Comparison of ENCODE assay signal across 7 mouse cellular contexts in genomic region chr12:85973526-85973925, GRCm38 (mm10).
A peak's percentile ranks its signal among the peaks of the same experiment; 100 is the strongest.
DNase-seq lines count a peak whose midpoint lies in the region; ATAC-seq lines count a peak whose summit lies in the region.

No protein-coding gene starts in this region.

- H3K27me3 ChIP-seq in embryonic facial prominence, embryonic 15.5 days = no peaks in the 10 kb centered on the region
- H3K27me3 ChIP-seq in lung, embryonic 15.5 days = no peaks in the 10 kb centered on the region
- no peaks in the 10 kb centered on the region for H3K27me3 ChIP-seq in stomach, embryonic 16.5 days (ENCODE audit: control insufficient read depth, insufficient read depth, low read length)
- no peaks in the 10 kb centered on the region for H3K27me3 ChIP-seq in forebrain, embryonic 13.5 days

- H3K9me3 ChIP-seq in embryonic facial prominence, embryonic 15.5 days (replicated peaks) = no peaks in the 10 kb centered on the region
- no peaks in the 10 kb centered on the region for H3K9me3 ChIP-seq in lung, embryonic 15.5 days
- H3K9me3 ChIP-seq in stomach, embryonic 16.5 days (replicated peaks; ENCODE audit: control insufficient read depth, low read length) = no peaks in the 10 kb centered on the region
- no peaks in the 10 kb centered on the region for H3K9me3 ChIP-seq in forebrain, embryonic 13.5 days (replicated peaks)

- WGBS in embryonic facial prominence, embryonic 15.5 days = 20% methylated on average over 4 of the region's 4 CpGs
- WGBS in lung, embryonic 15.5 days = 20% methylated on average over 4 of the region's 4 CpGs
- WGBS in stomach, embryonic 16.5 days = 41% methylated on average over 4 of the region's 4 CpGs
- 82% methylated on average over 4 of the region's 4 CpGs for WGBS in forebrain, embryonic 13.5 days

- no peak overlapping the region for H3K9ac ChIP-seq in embryonic facial prominence, embryonic 15.5 days
- no peak overlapping the region for H3K9ac ChIP-seq in lung, embryonic 15.5 days
- no peak overlapping the region for H3K9ac ChIP-seq in stomach, embryonic 16.5 days (ENCODE audit: low read length)
- no peak overlapping the region for H3K9ac ChIP-seq in forebrain, embryonic 13.5 days

- no peaks in the 10 kb centered on the region for H3K36me3 ChIP-seq in embryonic facial prominence, embryonic 15.5 days
- H3K36me3 ChIP-seq in lung, embryonic 15.5 days = no peaks in the 10 kb centered on the region
- no peaks in the 10 kb centered on the region for H3K36me3 ChIP-seq in stomach, embryonic 16.5 days (ENCODE audit: control insufficient read depth, insufficient read depth, low read length)
- no peaks in the 10 kb centered on the region for H3K36me3 ChIP-seq in forebrain, embryonic 13.5 days (ENCODE audit: poor library complexity, severe bottlenecking)

- no peak overlapping the region for H3K4me3 ChIP-seq in embryonic facial prominence, embryonic 15.5 days (replicated peaks)
- no peak overlapping the region for H3K4me3 ChIP-seq in lung, embryonic 15.5 days
- H3K4me3 ChIP-seq in stomach, embryonic 16.5 days (replicated peaks; ENCODE audit: low read length) = no peak overlapping the region
- H3K4me3 ChIP-seq in forebrain, embryonic 13.5 days = no peak overlapping the region

- peaks cover 28% of the 10 kb centered on the region for H3K4me1 ChIP-seq in embryonic facial prominence, embryonic 15.5 days
- peaks cover 35% of the 10 kb centered on the region for H3K4me1 ChIP-seq in lung, embryonic 15.5 days
- H3K4me1 ChIP-seq in stomach, embryonic 16.5 days (ENCODE audit: control insufficient read depth, insufficient read depth, low read length) = peaks cover 16% of the 10 kb centered on the region
- peaks cover 6% of the 10 kb centered on the region; the same call in 1 of the 2 replicates for H3K4me1 ChIP-seq in forebrain, embryonic 13.5 days

- H3K4me2 ChIP-seq in embryonic facial prominence, embryonic 15.5 days (replicated peaks) = no peak overlapping the region
- H3K4me2 ChIP-seq in lung, embryonic 15.5 days = no peak overlapping the region
- no peak overlapping the region for H3K4me2 ChIP-seq in stomach, embryonic 16.5 days (ENCODE audit: low read depth, low read length)
- no peak overlapping the region for H3K4me2 ChIP-seq in forebrain, embryonic 13.5 days

- peak; percentile 28 for DNase-seq in spleen, adult 12 weeks (ENCODE audit: low spot score)
- no peak for DNase-seq in spleen, adult 18-20 months
- no peak for DNase-seq in ovary, adult 18-20 months (ENCODE audit: low spot score)

- H3K27ac ChIP-seq in embryonic facial prominence, embryonic 15.5 days (replicated peaks) = peak overlapping the region; percentile 81
- H3K27ac ChIP-seq in lung, embryonic 15.5 days = peak overlapping the region; percentile 61
- peak overlapping the region; percentile 44 for H3K27ac ChIP-seq in stomach, embryonic 16.5 days (ENCODE audit: low read length)
- no peak overlapping the region for H3K27ac ChIP-seq in forebrain, embryonic 13.5 days

- ATAC-seq in embryonic facial prominence, embryonic 15.5 days (ENCODE audit: insufficient number of reproducible peaks, low FRiP score, low TSS enrichment, low read depth) = peak; percentile 76
- peak; percentile 86 for ATAC-seq in lung, embryonic 15.5 days (ENCODE audit: borderline replicate concordance, extremely low read depth, low FRiP score, low TSS enrichment)
- 0 out of 2 replicates have a peak, but pooled peaks have one; percentile 50 for ATAC-seq in stomach, embryonic 16.5 days (ENCODE audit: insufficient read depth, low FRiP score)
- no peak for ATAC-seq in forebrain, embryonic 13.5 days
